ENCODE assay signal across 19 mouse cellular contexts in genomic region chr5:128244219-128244618, GRCm38 (mm10).
DNase-seq lines count a peak whose midpoint lies in the region; ATAC-seq and TF ChIP-seq lines count a peak whose summit lies in the region.
"Had no signal": no experiment of that assay in that cellular context is flagged by ENCODE, and none has a peak within 500 bp of the region (broad histone marks: within the 10 kb centered on the region; RNA-seq: fewer than 3 reads in every experiment).

No protein-coding gene starts in this region.

- no peak for TF ChIP-seq POLR2A in brain, embryonic 14.5 days (IDR thresholded peaks at IDR 0.05; ENCODE audit: borderline replicate concordance, extremely low read depth, insufficient read depth, insufficient read length, poor library complexity, severe bottlenecking)

- TF ChIP-seq CTCF in forebrain, postnatal 0 days (IDR thresholded peaks at IDR 0.05; ENCODE audit: low read depth), result no peak
- no peak for TF ChIP-seq CTCF in brain, embryonic 14.5 days (IDR thresholded peaks at IDR 0.05; ENCODE audit: borderline replicate concordance, extremely low read depth, insufficient read depth, insufficient read length)

- no peaks in the 10 kb centered on the region for H3K27me3 ChIP-seq in forebrain, postnatal 0 days (ENCODE audit: insufficient read depth, low read length)
- no peaks in the 10 kb centered on the region for H3K27me3 ChIP-seq in forebrain, embryonic 13.5 days
- no peaks in the 10 kb centered on the region for H3K27me3 ChIP-seq in limb, embryonic 12.5 days
- H3K27me3 ChIP-seq: hindbrain, embryonic 15.5 days; kidney, embryonic 15.5 days; liver, embryonic 12.5 days had no signal

- no peak overlapping the region for H3K9ac ChIP-seq in forebrain, postnatal 0 days
- no peak overlapping the region for H3K9ac ChIP-seq in forebrain, embryonic 13.5 days
- no peak overlapping the region for H3K9ac ChIP-seq in limb, embryonic 12.5 days (replicated peaks)
- H3K9ac ChIP-seq: hindbrain, embryonic 15.5 days; kidney, embryonic 15.5 days; liver, embryonic 12.5 days had no signal

- H3K36me3 ChIP-seq in forebrain, postnatal 0 days (ENCODE audit: insufficient read depth), result no peaks in the 10 kb centered on the region
- no peaks in the 10 kb centered on the region for H3K36me3 ChIP-seq in forebrain, embryonic 13.5 days (ENCODE audit: poor library complexity, severe bottlenecking)
- H3K36me3 ChIP-seq in limb, embryonic 12.5 days, result no peaks in the 10 kb centered on the region
- H3K36me3 ChIP-seq: hindbrain, embryonic 15.5 days; kidney, embryonic 15.5 days; liver, embryonic 12.5 days had no signal

- ATAC-seq in forebrain, postnatal 0 days, result no peak
- no peak for ATAC-seq in forebrain, embryonic 13.5 days
- peak; percentile 56; the same call in 1 of the 2 replicates for ATAC-seq in limb, embryonic 12.5 days (ENCODE audit: insufficient number of reproducible peaks, insufficient read depth, low FRiP score, low TSS enrichment, low read depth)
- ATAC-seq: forebrain, embryonic 16.5 days; liver, embryonic 12.5 days; lung, postnatal 0 days had no signal

- no peaks in the 10 kb centered on the region for H3K4me1 ChIP-seq in forebrain, postnatal 0 days (ENCODE audit: insufficient read depth)
- H3K4me1 ChIP-seq in forebrain, embryonic 13.5 days, result no peaks in the 10 kb centered on the region
- peaks cover 20% of the 10 kb centered on the region for H3K4me1 ChIP-seq in limb, embryonic 12.5 days (replicated peaks)
- H3K4me1 ChIP-seq: kidney, embryonic 15.5 days; liver, embryonic 12.5 days had no signal

- peak; percentile 47 for DNase-seq in forebrain, postnatal 0 days
- DNase-seq in brain, embryonic 14.5 days (ENCODE audit: low read depth), result peak; percentile 32
- peak; percentile 82 for DNase-seq in forelimb bud, embryonic 11.5 days (ENCODE audit: low read depth, low spot score)
- DNase-seq in gastrocnemius, postnatal 10 days, result no peak
- no peak for DNase-seq in adrenal gland, adult 18-20 months (ENCODE audit: low spot score in 2 of 2)
- DNase-seq in frontal cortex, adult 2 months (ENCODE audit: extremely low spot score in 1 of 2, low spot score in 1 of 2), result no peak
- DNase-seq: adrenal gland, adult 2 months; cerebellum, adult 9-10 months; gastrocnemius, postnatal 36 days; right cerebral cortex, postnatal 14 days; thymus, adult 2 months had no signal

- no peak overlapping the region for H3K4me2 ChIP-seq in forebrain, postnatal 0 days (ENCODE audit: low read depth)
- no peak overlapping the region for H3K4me2 ChIP-seq in forebrain, embryonic 13.5 days
- no peak overlapping the region for H3K4me2 ChIP-seq in limb, embryonic 12.5 days
- H3K4me2 ChIP-seq: hindbrain, embryonic 15.5 days; kidney, embryonic 15.5 days; liver, embryonic 12.5 days had no signal

- no peak overlapping the region for H3K27ac ChIP-seq in forebrain, postnatal 0 days (ENCODE audit: low read depth, low read length)
- no peak overlapping the region for H3K27ac ChIP-seq in forebrain, embryonic 13.5 days
- no peak overlapping the region for H3K27ac ChIP-seq in limb, embryonic 12.5 days
- H3K27ac ChIP-seq: hindbrain, embryonic 15.5 days; kidney, embryonic 15.5 days; left cerebral cortex, adult 2 months; liver, embryonic 12.5 days had no signal

- H3K4me3 ChIP-seq in forebrain, postnatal 0 days (ENCODE audit: low read depth, low read length), result no peak overlapping the region
- no peak overlapping the region for H3K4me3 ChIP-seq in forebrain, embryonic 13.5 days
- no peak overlapping the region for H3K4me3 ChIP-seq in limb, embryonic 12.5 days (replicated peaks)
- H3K4me3 ChIP-seq: hindbrain, embryonic 15.5 days; kidney, embryonic 15.5 days; left cerebral cortex, adult 2 months; liver, embryonic 12.5 days had no signal

- no peaks in the 10 kb centered on the region for H3K9me3 ChIP-seq in forebrain, postnatal 0 days (ENCODE audit: low read length)
- no peaks in the 10 kb centered on the region for H3K9me3 ChIP-seq in forebrain, embryonic 13.5 days (replicated peaks)
- H3K9me3 ChIP-seq in limb, embryonic 12.5 days, result no peaks in the 10 kb centered on the region
- H3K9me3 ChIP-seq: hindbrain, embryonic 15.5 days; kidney, embryonic 15.5 days had no signal

- 48% methylated on average over 4 of the region's 4 CpGs for WGBS in forebrain, postnatal 0 days
- WGBS in forebrain, embryonic 13.5 days, result 67% methylated on average over 4 of the region's 4 CpGs
- 10% methylated on average over 4 of the region's 4 CpGs for WGBS in limb, embryonic 12.5 days

Comparison
In these comparisons a context has a peak if more than half of its experiments do, and no peak if none do; other contexts are left out.
1. DNase-seq: peak in forebrain, postnatal 0 days (single experiment), brain, embryonic 14.5 days (single experiment) and forelimb bud, embryonic 11.5 days (single experiment); none in gastrocnemius, postnatal 10 days (single experiment), adrenal gland, adult 18-20 months (0 of 2) and frontal cortex, adult 2 months (0 of 2).